Mouse (Mus musculus) stomach, postnatal 0 days (tissue): ENCODE data around the gene Mpped1. TPM values are rescaled to one million over a fixed set of nuclear protein-coding genes. Genes with fewer than 3 reads are reported as not detected.

Experiments used
- ATAC-seq: fragments of 200-750 bp; cut with Nextera tagmentation; 2 replicates; pipeline ENCODE4 v1.8.0; 2017; ENCODE audit not compliant: low FRiP score, low TSS enrichment
- DNase-seq: peaks from one replicate; pipeline ENCODE4 v3.0.0-alpha.2; 2016; ENCODE audit warnings: low spot score
- H3K27ac ChIP-seq: fragments of 300-500 bp; sonication (generic); replicated peaks from 2 replicates; pipeline ENCODE4 v1.5.1; 2014; ENCODE audit warnings: mild to moderate bottlenecking, control low read depth
- H3K27me3 ChIP-seq: fragments of 300-500 bp; sonication (generic); 2 replicates; pipeline ENCODE4 v1.6.1; 2014; ENCODE audit warnings: low read length; ENCODE audit not compliant: control insufficient read depth, insufficient read depth
- H3K36me3 ChIP-seq: fragments of 300-500 bp; sonication (generic); 2 replicates; pipeline ENCODE4 v1.6.1; 2014; ENCODE audit warnings: low read length, mixed read lengths; ENCODE audit not compliant: control insufficient read depth, insufficient read depth
- H3K4me1 ChIP-seq: fragments of 300-500 bp; sonication (generic); replicated peaks from 2 replicates; pipeline ENCODE4 v1.6.1; 2014; ENCODE audit warnings: antibody characterized with exemption; ENCODE audit not compliant: control insufficient read depth, insufficient read depth
- H3K4me2 ChIP-seq: fragments of 300-500 bp; sonication (generic); replicated peaks from 2 replicates; pipeline ENCODE4 v1.6.1; 2014; ENCODE audit warnings: low read depth, mild to moderate bottlenecking, control low read depth, moderate library complexity
- H3K4me3 ChIP-seq: fragments of 300-500 bp; sonication (generic); 2 replicates; pipeline ENCODE4 v1.5.1; 2014; ENCODE audit warnings: low read depth, low read length, control low read depth
- H3K9ac ChIP-seq: fragments of 300-500 bp; sonication (generic); 2 replicates; pipeline ENCODE4 v1.6.1; 2014; ENCODE audit warnings: mild to moderate bottlenecking, low read length, control low read depth, mixed read lengths
- H3K9me3 ChIP-seq: fragments of 300-500 bp; sonication (generic); 2 replicates; pipeline ENCODE4 v1.6.1; 2016; ENCODE audit warnings: low read length; ENCODE audit not compliant: control insufficient read depth
- CTCF ChIP-seq: IDR thresholded peaks from 2 replicates; pipeline ENCODE4 v1.5.1; 2016; ENCODE audit warnings: antibody characterized with exemption, low read depth, mild to moderate bottlenecking, moderate library complexity
- EP300 ChIP-seq: optimal IDR thresholded peaks from 2 replicates; pipeline ENCODE3; 2016; ENCODE audit warnings: antibody characterized with exemption
- WGBS: fragments of 180-500 bp; shearing (Covaris S2); extraction: QIAGEN DNeasy Blood & Tissue Kit; methylation state at CpG from one replicate; pipeline ENCODE4 v1.1.7; 2014; 5-methylcytosine and 5-hydroxymethylcytosine counted together
- polyA plus RNA-seq: library from polyadenylated mRNA; unstranded; fragments of >200 nt; fragmentation: Nextera tagmentation; extraction: Ambion mirVana; gene quantifications from 2 replicates; pipeline ENCODE4 v1.2.1, GENCODE M21; 2015

Mpped1 gene
- polyA plus RNA-seq, 1 experiment from 2014 or later, result 0.08 TPM

DNA sequence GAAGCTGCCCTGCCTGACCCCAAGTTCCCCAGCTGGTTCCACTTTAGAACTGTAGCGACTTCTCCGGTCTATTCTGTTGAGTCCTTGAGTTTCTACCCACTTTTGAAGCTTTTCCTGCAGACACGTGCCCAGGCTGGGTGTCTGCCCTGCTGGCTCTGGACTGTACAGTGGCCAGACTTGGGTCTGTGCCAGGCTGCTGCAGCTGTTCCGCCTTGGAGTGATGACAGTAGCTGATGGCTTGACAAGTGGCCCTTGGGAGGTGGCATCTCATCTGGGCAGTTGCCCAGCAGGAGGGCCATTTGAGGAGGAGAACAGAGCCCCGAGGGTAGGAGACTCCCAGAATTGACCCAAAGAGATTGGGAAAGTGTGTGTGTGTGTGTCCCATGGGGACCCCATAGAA is 6.8 kb upstream of the Mpped1 start:
- H3K36me3 ChIP-seq, result no peaks in the 10 kb centered on the region
- no peak overlapping the region for H3K27ac ChIP-seq
- DNase-seq (no peak), ATAC-seq (no peak; the same call in 1 of the 2 replicates)
- H3K9ac ChIP-seq, result no peak overlapping the region
- no peak overlapping the region for H3K4me2 ChIP-seq
- H3K27me3 ChIP-seq, result no peaks in the 10 kb centered on the region
- no peak overlapping the region for H3K4me3 ChIP-seq
- WGBS, result 62% methylated on average over 5 of the region's 5 CpGs
- H3K9me3 ChIP-seq, result no peaks in the 10 kb centered on the region
- no peaks in the 10 kb centered on the region for H3K4me1 ChIP-seq
- no peak for TF ChIP-seq EP300
- no peak for TF ChIP-seq CTCF

DNA sequence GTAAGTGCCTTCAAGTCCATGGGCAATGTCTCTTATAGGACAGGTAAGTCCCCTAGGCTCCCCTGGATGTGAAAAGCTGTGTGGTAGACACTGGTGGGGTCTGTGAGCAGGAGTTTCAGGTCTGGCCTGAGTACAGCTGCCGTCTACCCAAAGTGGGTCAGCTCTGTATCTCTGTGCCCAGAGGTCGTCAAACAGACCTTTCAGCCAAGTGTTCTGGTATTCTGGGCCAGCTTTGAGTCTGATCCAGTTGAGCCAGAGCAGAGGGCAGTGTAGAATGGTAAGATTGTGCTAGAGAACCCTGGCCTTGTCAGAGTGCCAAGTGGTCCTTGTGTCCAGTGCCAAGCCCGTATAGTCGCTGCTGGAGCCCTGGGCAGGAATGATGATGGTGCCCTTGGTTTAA is 6.3 kb upstream of the Mpped1 start:
- no peak overlapping the region for H3K9ac ChIP-seq
- no peaks in the 10 kb centered on the region for H3K4me1 ChIP-seq
- DNase-seq, result no peak
- ATAC-seq, result no peak
- no peak overlapping the region for H3K4me2 ChIP-seq
- H3K36me3 ChIP-seq, result no peaks in the 10 kb centered on the region
- no peak overlapping the region for H3K4me3 ChIP-seq
- no peaks in the 10 kb centered on the region for H3K27me3 ChIP-seq
- 77% methylated on average over 4 of the region's 4 CpGs for WGBS
- H3K9me3 ChIP-seq, result no peaks in the 10 kb centered on the region
- no peak for TF ChIP-seq EP300
- TF ChIP-seq CTCF, result no peak
- H3K27ac ChIP-seq, result no peak overlapping the region

DNA sequence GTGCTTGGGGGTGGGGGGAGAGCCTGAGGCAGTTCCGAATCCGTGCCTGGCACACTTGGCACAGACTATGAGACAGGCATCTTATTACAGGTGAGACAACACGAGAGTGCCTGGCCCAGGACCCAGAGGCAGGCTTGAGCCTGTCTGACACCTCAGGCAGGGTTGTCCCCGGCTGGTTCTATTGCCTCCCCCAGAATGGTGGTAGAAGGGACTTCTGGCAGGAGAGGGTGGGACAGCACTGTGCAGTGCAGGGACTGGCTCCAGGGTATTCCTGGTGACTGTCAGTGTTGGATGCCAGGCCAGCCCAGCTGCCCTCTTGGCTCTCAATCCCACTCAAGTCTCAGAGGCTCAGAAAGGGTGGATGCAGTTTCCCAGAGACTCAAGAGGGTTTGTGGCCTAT is 4.3 kb upstream of the Mpped1 start:
- WGBS, result 55% methylated on average over 4 of the region's 4 CpGs
- ATAC-seq (no peak), DNase-seq (no peak)
- TF ChIP-seq CTCF, result no peak
- no peak for TF ChIP-seq EP300
- no peak overlapping the region for H3K4me2 ChIP-seq
- H3K27ac ChIP-seq, result no peak overlapping the region
- no peaks in the 10 kb centered on the region for H3K4me1 ChIP-seq
- H3K36me3 ChIP-seq, result no peaks in the 10 kb centered on the region
- H3K9ac ChIP-seq, result no peak overlapping the region
- H3K9me3 ChIP-seq, result no peaks in the 10 kb centered on the region
- H3K4me3 ChIP-seq, result no peak overlapping the region
- peaks cover 2% of the 10 kb centered on the region; the same call in 1 of the 2 replicates for H3K27me3 ChIP-seq

DNA sequence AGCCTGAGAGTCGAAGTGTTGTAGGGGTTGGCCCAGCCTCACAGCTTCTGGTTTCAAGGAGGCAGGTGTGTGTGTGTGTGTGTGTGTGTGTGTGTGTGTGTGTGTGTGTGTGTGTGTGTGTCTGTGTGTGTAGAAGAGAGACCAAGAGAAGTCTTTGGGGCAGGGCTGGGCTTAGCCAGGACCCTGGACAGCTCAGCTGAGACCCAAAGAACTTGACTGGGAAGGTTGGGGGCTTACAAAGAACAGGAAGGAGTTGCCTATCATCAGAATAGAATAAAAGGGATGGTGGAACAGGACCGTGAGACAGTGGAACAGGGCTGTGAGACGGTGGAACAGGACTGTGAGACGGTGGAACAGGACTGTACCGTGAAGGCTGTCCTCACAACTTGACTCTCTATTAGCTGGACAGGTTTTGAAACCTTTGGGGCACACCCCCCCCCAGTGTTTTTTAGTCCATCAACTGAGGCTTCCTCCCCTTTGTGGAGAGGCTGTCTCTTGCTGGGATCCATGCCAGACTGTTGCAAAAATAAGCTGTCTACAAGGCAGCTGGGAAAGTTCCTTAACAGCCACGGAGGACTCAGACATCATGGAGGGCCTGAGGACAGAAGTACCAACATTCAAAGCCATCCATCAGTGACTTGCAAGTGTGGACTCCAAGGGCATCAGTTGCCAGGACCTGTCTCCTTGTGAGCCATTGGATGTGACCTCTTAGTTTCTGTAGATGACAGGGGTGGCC is 2.8 kb upstream of the Mpped1 start:
- 62% methylated on average over 6 of the region's 6 CpGs for WGBS
- DNase-seq (no peak), ATAC-seq (no peak)
- Histone ChIP-seq H3K4me1 (no peaks in the 10 kb centered on the region), H3K27ac (no peak overlapping the region), H3K4me2 (no peak overlapping the region), H3K9me3 (no peaks in the 10 kb centered on the region), H3K27me3 (peaks cover 7% of the 10 kb centered on the region; the same call in 1 of the 2 replicates), H3K9ac (no peak overlapping the region), H3K4me3 (no peak overlapping the region), H3K36me3 (no peaks in the 10 kb centered on the region)
- TF ChIP-seq EP300 (no peak), CTCF (no peak)

DNA sequence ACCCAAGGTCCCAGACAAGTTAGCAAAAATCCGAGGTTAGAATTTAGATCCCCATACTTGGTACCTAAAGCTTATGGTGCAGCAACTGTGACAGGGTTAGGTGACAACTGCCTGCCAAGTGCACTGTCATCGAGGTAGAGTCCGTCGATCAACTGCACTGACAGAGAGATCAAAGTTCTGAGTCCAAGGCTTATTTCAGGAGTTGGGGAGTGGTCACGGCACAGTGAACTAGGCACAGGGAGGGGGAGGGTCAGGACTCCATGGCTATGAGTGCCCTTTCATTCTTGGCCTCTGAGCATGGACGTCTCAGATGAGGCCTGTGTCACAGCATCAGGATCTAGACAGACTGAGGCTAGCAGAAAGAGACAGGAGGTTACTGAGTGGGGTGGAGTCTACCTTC is 1.8 kb upstream of the Mpped1 start:
- TF ChIP-seq EP300 (no peak), CTCF (no peak)
- peaks cover 7% of the 10 kb centered on the region; the same call in 1 of the 2 replicates for H3K27me3 ChIP-seq

DNA sequence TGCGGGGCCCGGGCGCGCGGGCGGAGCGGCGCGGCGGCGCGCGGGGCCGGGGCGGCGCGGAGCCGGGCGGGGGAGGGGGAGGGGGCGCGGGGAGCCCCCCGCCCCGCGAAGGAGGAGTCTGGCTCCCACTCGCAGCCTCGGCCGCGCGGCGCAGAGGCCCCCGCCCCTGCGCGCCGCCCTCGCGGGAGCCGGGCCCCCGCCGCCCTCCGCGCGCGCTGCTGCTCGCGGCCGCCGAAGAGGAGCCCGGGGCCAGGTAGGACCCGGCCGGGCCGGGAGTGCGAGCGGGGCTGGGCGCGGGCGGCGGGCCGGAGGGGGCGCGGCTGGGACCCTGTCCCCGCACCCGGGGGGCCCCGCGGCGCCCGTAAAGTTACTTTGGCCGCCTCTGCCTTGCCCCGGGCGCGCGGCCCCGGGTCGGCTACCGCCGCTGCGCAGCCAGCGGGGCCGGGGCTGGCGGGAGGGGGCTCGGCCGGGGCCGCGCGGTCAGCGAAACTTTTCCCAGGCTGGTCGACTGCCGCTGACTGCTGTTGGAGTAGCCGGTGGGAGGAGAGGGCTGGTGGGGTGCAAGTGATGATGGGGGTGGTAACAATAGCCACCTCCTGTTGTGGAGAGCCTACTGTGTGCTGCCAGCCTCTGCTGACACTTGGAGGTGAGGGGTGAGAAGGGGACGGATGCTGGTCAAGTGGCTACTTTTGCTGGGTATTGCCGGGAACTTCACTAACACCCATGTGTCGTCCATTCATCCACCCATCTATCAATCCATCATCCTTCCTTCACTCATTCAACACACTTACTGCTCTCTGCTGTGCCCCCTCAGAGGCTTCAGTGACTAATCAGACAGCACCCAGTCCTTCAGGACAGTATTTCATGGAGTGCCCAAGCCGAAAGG is 831 bp downstream of the Mpped1 start:
- H3K27me3 ChIP-seq, result peaks cover 7% of the 10 kb centered on the region; the same call in 1 of the 2 replicates
- no peaks in the 10 kb centered on the region for H3K9me3 ChIP-seq

More for the DNA sequence above, 1.8 kb upstream of the Mpped1 start:
- no peaks in the 10 kb centered on the region for H3K36me3 ChIP-seq
- H3K27ac ChIP-seq, result no peak overlapping the region
- ATAC-seq (no peak), DNase-seq (no peak)
- H3K4me1 ChIP-seq, result no peaks in the 10 kb centered on the region
- WGBS, result 71% methylated on average over 6 of the region's 6 CpGs
- no peak overlapping the region for H3K4me2 ChIP-seq
- H3K4me3 ChIP-seq, result no peak overlapping the region
- H3K9me3 ChIP-seq, result no peaks in the 10 kb centered on the region
- H3K9ac ChIP-seq, result no peak overlapping the region

More for the DNA sequence above, 831 bp downstream of the Mpped1 start:
- no peak for TF ChIP-seq EP300
- TF ChIP-seq CTCF, result no peak
- no peak overlapping the region for H3K27ac ChIP-seq
- no peaks in the 10 kb centered on the region for H3K36me3 ChIP-seq
- 2% methylated on average over 48 of the region's 92 CpGs for WGBS
- H3K4me3 ChIP-seq, result peak overlapping the region; percentile 39
- H3K9ac ChIP-seq, result peak overlapping the region; percentile 23; the same call in 1 of the 2 replicates
- ATAC-seq (no peak), DNase-seq (no peak)
- H3K4me1 ChIP-seq, result no peaks in the 10 kb centered on the region
- peak overlapping the region; percentile 57 for H3K4me2 ChIP-seq
